Mouse (Mus musculus) G1E (cell line): ENCODE data around the gene Vwa3b. TPM values are rescaled to one million over a fixed set of nuclear protein-coding genes. Genes with fewer than 3 reads are reported as not detected.

Source experiments
- ATAC-seq: 2 replicates; pipeline ENCODE4 v1.8.0; 2016; ENCODE audit warnings: mild to moderate bottlenecking; ENCODE audit not compliant: insufficient number of reproducible peaks, poor library complexity, low FRiP score, severe bottlenecking; ENCODE audit errors: extremely low read depth
- DNase-seq: peaks from one replicate; pipeline ENCODE4 v3.0.0; 2012; ENCODE audit warnings: low spot score
- H3K27me3 ChIP-seq: 2 replicates; pipeline ENCODE4 v1.6.1; 2012; ENCODE audit warnings: mild to moderate bottlenecking, low read length, inconsistent platforms; ENCODE audit not compliant: insufficient read depth
- H3K36me3 ChIP-seq: replicated peaks from 2 replicates; pipeline ENCODE3; 2012; ENCODE audit warnings: mild to moderate bottlenecking, inconsistent platforms
- H3K4me1 ChIP-seq: 2 replicates; pipeline ENCODE4 v1.6.1; 2012; ENCODE audit warnings: low read depth, low read length, inconsistent platforms, mixed read lengths; ENCODE audit not compliant: insufficient read depth
- H3K4me3 ChIP-seq: 2 replicates; pipeline ENCODE4 v1.5.1; 2012; ENCODE audit warnings: low read depth, mild to moderate bottlenecking, inconsistent platforms, low read length, moderate library complexity, mixed read lengths
- H3K9me3 ChIP-seq: replicated peaks from 2 replicates; pipeline ENCODE4 v1.6.1; 2012; ENCODE audit warnings: inconsistent platforms
- CTCF ChIP-seq: IDR thresholded peaks from 2 replicates; pipeline ENCODE4 v1.5.1; 2012; ENCODE audit warnings: low read depth, low read length, inconsistent platforms, mixed read lengths
- GATA1 ChIP-seq: IDR thresholded peaks from 2 replicates; pipeline ENCODE4 v1.6.1; 2012; ENCODE audit warnings: borderline replicate concordance, low read length, inconsistent platforms, mixed read lengths
- GATA2 ChIP-seq: IDR thresholded peaks from 2 replicates; pipeline ENCODE4 v1.6.1; 2012; ENCODE audit warnings: low read depth, low read length, inconsistent platforms, borderline replicate concordance
- POLR2AphosphoS5 ChIP-seq: IDR thresholded peaks from 2 replicates; pipeline ENCODE4 v1.6.1; 2012; ENCODE audit warnings: low read depth, low read length, inconsistent platforms; ENCODE audit not compliant: insufficient replicate concordance
- TAL1 ChIP-seq: conservative IDR thresholded peaks from 2 replicates; pipeline ENCODE4 v1.6.1; 2012; ENCODE audit warnings: low read depth, low read length, inconsistent platforms, mixed read lengths
- polyA plus RNA-seq: library from polyadenylated mRNA; stranded (reverse); fragments of >175 nt; gene quantifications from 2 replicates; pipeline ENCODE4 v1.2.3, GENCODE M21; 2012
- total RNA-seq, 2 experiments: library from RNA; stranded (forward) in 1 of 2; stranded (reverse) in 1 of 2; fragments of 200-1000 nt in 1 of 2; fragments of >200 nt in 1 of 2; fragmentation: Nextera tagmentation in 1 of 2; gene quantifications; 2 replicates each; pipeline ENCODE4 v1.2.3; 2014 to 2017

The Vwa3b gene
- total and polyA plus RNA-seq, 3 experiments = 0.49 TPM; not detected in 2

DNA sequence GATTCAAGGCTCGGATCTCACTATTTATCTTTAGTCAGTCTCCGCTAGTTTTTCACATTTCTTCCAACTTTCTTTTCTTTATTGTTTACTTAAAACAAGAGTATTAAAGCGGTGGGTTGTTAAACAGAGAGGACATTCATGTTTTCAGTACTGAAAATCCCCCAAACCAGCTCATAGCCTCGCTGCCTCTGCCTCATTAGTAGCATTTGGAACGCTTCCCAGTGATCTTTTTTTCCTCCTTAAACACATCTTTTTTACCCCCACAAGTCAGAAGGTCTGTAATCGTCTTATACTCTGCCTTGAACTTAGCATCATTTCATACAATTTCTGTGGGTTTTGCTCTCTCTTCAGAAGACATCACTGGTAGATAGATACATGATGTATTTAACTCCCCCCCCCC, 139.7 kb downstream of the Vwa3b start:
- Histone ChIP-seq H3K4me3 (no peak overlapping the region), H3K9me3 (peaks cover under 1% of the 10 kb centered on the region), H3K27me3 (0 out of 2 replicates have a peak, but pooled peaks cover 2% of the 10 kb centered on the region), H3K36me3 (no peaks in the 10 kb centered on the region), H3K4me1 (no peaks in the 10 kb centered on the region)
- no peak for ATAC-seq
- TF ChIP-seq GATA1 = no peak
- no peak for TF ChIP-seq CTCF
- TF ChIP-seq GATA2 = no peak
- TF ChIP-seq POLR2AphosphoS5 = no peak
- no peak for TF ChIP-seq TAL1
- DNase-seq = no peak

DNA sequence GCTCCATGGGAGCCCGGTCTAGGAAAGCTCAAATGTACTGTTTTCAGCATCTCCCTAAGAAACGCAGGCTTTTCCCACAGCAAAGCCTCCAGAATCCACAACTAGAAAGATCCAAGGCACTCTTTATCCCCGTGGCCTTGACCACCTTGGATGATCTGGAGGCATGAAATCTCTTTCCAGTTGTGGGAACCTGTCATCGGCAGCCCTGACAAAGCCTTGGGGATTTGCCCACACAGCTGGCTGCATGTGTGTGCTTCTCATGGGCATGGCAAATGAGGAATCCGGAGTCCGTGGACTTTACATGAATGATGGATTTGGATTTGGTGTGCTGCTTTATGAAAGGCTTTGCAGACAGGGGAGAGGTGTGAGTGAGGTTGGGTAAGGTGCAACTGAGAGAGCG, 141.5 kb downstream of the Vwa3b start:
- no peaks in the 10 kb centered on the region for H3K9me3 ChIP-seq
- DNase-seq (no peak), ATAC-seq (no peak)
- 0 out of 2 replicates have a peak, but pooled peaks cover 2% of the 10 kb centered on the region for H3K27me3 ChIP-seq
- no peak for TF ChIP-seq POLR2AphosphoS5
- TF ChIP-seq GATA1 = no peak
- TF ChIP-seq GATA2 = no peak
- TF ChIP-seq CTCF = no peak
- no peak for TF ChIP-seq TAL1
- no peaks in the 10 kb centered on the region for H3K36me3 ChIP-seq
- no peak overlapping the region for H3K4me3 ChIP-seq
- H3K4me1 ChIP-seq = no peaks in the 10 kb centered on the region

- no peak for TF ChIP-seq CTCF
- TF ChIP-seq GATA2 = no peak
- TF ChIP-seq TAL1 = no peak
- no peak for TF ChIP-seq GATA1
- TF ChIP-seq POLR2AphosphoS5 = no peak
- no peak for ATAC-seq
- H3K4me3 ChIP-seq = no peak overlapping the region
- H3K36me3 ChIP-seq = no peaks in the 10 kb centered on the region
- H3K4me1 ChIP-seq = no peaks in the 10 kb centered on the region
- DNase-seq = no peak
- H3K9me3 ChIP-seq = no peaks in the 10 kb centered on the region
- H3K27me3 ChIP-seq = peaks cover 2% of the 10 kb centered on the region
Observed at GRCm38 (mm10) chr1:37177874-37178273, 151.5 kb downstream of the Vwa3b start.

GRCm38 (mm10) chr1:37179852-37180251, 153.5 kb downstream of the Vwa3b start:
- TF ChIP-seq CTCF (no peak), GATA1 (no peak), TAL1 (no peak), GATA2 (no peak), POLR2AphosphoS5 (no peak)
- Histone ChIP-seq H3K4me3 (no peak overlapping the region), H3K4me1 (no peaks in the 10 kb centered on the region), H3K9me3 (no peaks in the 10 kb centered on the region), H3K27me3 (peaks cover 2% of the 10 kb centered on the region), H3K36me3 (no peaks in the 10 kb centered on the region)
- DNase-seq (no peak), ATAC-seq (no peak)

GRCm38 (mm10) chr1:37187050-37187449, 160.7 kb downstream of the Vwa3b start:
- no peak for TF ChIP-seq GATA2
- TF ChIP-seq POLR2AphosphoS5 = no peak
- TF ChIP-seq GATA1 = no peak
- TF ChIP-seq TAL1 = no peak
- TF ChIP-seq CTCF = no peak
- ATAC-seq = no peak
- Histone ChIP-seq H3K27me3 (peaks cover 14% of the 10 kb centered on the region), H3K4me1 (no peaks in the 10 kb centered on the region), H3K36me3 (no peaks in the 10 kb centered on the region), H3K4me3 (no peak overlapping the region), H3K9me3 (no peaks in the 10 kb centered on the region)
- DNase-seq = no peak

GRCm38 (mm10) chr1:37194607-37195006, 168.2 kb downstream of the Vwa3b start:
- DNase-seq (no peak), ATAC-seq (no peak)
- TF ChIP-seq CTCF (no peak), TAL1 (no peak), GATA1 (no peak), POLR2AphosphoS5 (no peak), GATA2 (no peak)
- Histone ChIP-seq H3K4me3 (no peak overlapping the region), H3K4me1 (no peaks in the 10 kb centered on the region), H3K36me3 (no peaks in the 10 kb centered on the region), H3K9me3 (no peaks in the 10 kb centered on the region), H3K27me3 (no peaks in the 10 kb centered on the region)

- no peaks in the 10 kb centered on the region for H3K36me3 ChIP-seq
- no peaks in the 10 kb centered on the region for H3K9me3 ChIP-seq
- ATAC-seq (no peak), DNase-seq (no peak)
- TF ChIP-seq GATA1 (no peak), TAL1 (no peak), CTCF (no peak), GATA2 (no peak), POLR2AphosphoS5 (no peak)
- H3K4me1 ChIP-seq = no peaks in the 10 kb centered on the region
- no peak overlapping the region for H3K4me3 ChIP-seq
- 0 out of 2 replicates have a peak, but pooled peaks cover 2% of the 10 kb centered on the region for H3K27me3 ChIP-seq
Observed at GRCm38 (mm10) chr1:37201406-37201805, 175.0 kb downstream of the Vwa3b start.
